Mouse (Mus musculus): ENCODE measurements around the gene Pias1. TPM values are rescaled to one million over a fixed set of nuclear protein-coding genes. Genes with fewer than 3 reads are reported as not detected.

Pias1 gene
- total RNA-seq, 1 experiment: 12.7 TPM

DNA sequence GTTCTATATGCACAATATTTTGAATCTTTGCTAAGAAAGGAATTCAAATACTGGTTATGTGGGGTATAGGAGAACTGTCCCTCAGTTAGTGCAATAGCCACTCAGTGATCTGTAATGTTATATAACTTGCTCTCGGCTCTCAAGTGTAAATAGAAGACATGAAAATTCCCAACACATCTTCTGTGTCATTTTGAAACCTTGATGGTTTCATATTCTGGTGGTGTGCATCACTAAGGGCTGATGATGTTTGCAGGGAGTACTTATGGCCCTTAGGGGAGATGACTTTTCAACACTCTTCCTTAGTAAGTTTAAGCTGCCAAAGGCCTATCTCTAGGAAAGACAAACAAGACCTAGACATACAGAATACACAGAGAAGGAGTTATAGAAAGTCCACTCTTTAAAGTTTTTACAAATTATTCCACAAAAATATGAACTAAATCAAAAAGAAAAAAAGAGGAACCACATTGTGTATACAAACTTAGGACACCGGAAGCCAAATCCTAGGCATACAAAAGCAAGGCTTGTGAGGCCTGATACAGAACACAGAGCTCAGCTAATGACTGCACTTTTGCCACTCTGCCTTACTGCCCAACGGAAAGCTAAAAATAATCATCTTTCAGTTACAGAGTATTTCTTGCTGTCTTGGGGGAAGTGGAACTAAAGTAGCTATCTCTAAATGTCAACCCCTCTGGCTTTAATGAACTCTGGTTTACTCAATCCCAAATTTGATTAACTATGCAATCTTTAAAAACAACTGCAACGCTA, 55.0 kb downstream of the Pias1 start:
- no peak overlapping the region for H3K9ac ChIP-seq (ENCODE audit: insufficient read depth, low read depth, low read length, poor library complexity, severe bottlenecking)
- H3K27ac ChIP-seq (ENCODE audit: insufficient read depth, low read depth, low read length, poor library complexity, severe bottlenecking): no peak overlapping the region
- no peaks in the 10 kb centered on the region for H3K36me3 ChIP-seq (ENCODE audit: control insufficient read depth, insufficient read depth, low read length, poor library complexity, severe bottlenecking)
- no peak for DNase-seq (ENCODE audit: low read depth, low spot score)
- H3K4me3 ChIP-seq (ENCODE audit: insufficient read depth in 1 of 2, low read depth in 1 of 2, low read length in 2 of 2, poor library complexity in 1 of 2, severe bottlenecking in 1 of 2): no peak overlapping the region
- H3K9me3 ChIP-seq (ENCODE audit: control insufficient read depth, insufficient read depth, low read depth, low read length): no peaks in the 10 kb centered on the region
- no peaks in the 10 kb centered on the region for H3K4me1 ChIP-seq (ENCODE audit: control insufficient read depth in 2 of 2, insufficient read depth in 2 of 2, low read length in 2 of 2, poor library complexity in 1 of 2)
- TF ChIP-seq CHD2 (IDR thresholded peaks at IDR 0.05; ENCODE audit: low read depth, low read length): no peak
- no peak for TF ChIP-seq ZC3H11A (IDR thresholded peaks at IDR 0.05; ENCODE audit: borderline replicate concordance, low read depth, low read length)
- TF ChIP-seq ZNF384 (IDR thresholded peaks at IDR 0.05; ENCODE audit: low read depth, low read length): no peak
- no peak for TF ChIP-seq HCFC1 (IDR thresholded peaks at IDR 0.05; ENCODE audit: borderline replicate concordance, insufficient read depth, low read length)
- no peak for TF ChIP-seq MAFK (IDR thresholded peaks at IDR 0.05; ENCODE audit: insufficient read depth, low read depth, low read length)
- in situ Hi-C loops (cut with MboI; ENCODE audit: low sequenced_read_pairs in 2 of 2, unreplicated experiment in 2 of 2): no loop called here

GRCm38 (mm10) chr9:62924886-62925610, 62.7 kb downstream of the Pias1 start:
- no peak for TF ChIP-seq MAFK (IDR thresholded peaks at IDR 0.05; ENCODE audit: insufficient read depth, low read depth, low read length)
- no peak for TF ChIP-seq CHD2 (IDR thresholded peaks at IDR 0.05; ENCODE audit: low read depth, low read length)
- TF ChIP-seq ZNF384 (IDR thresholded peaks at IDR 0.05; ENCODE audit: low read depth, low read length): no peak
- TF ChIP-seq HCFC1 (IDR thresholded peaks at IDR 0.05; ENCODE audit: borderline replicate concordance, insufficient read depth, low read length): no peak
- no peak for TF ChIP-seq ZC3H11A (IDR thresholded peaks at IDR 0.05; ENCODE audit: borderline replicate concordance, low read depth, low read length)
- no peak overlapping the region for H3K4me3 ChIP-seq (ENCODE audit: insufficient read depth in 1 of 2, low read depth in 1 of 2, low read length in 2 of 2, poor library complexity in 1 of 2, severe bottlenecking in 1 of 2)
- in situ Hi-C loops (cut with MboI; ENCODE audit: low sequenced_read_pairs in 2 of 2, unreplicated experiment in 2 of 2): no loop called here
- no peak overlapping the region for H3K9ac ChIP-seq (ENCODE audit: insufficient read depth, low read depth, low read length, poor library complexity, severe bottlenecking)
- no peak for DNase-seq (ENCODE audit: low read depth, low spot score)
- H3K9me3 ChIP-seq (ENCODE audit: control insufficient read depth, insufficient read depth, low read depth, low read length): no peaks in the 10 kb centered on the region
- H3K4me1 ChIP-seq (ENCODE audit: control insufficient read depth in 2 of 2, insufficient read depth in 2 of 2, low read length in 2 of 2, poor library complexity in 1 of 2): peaks cover 2 to 4% of the 10 kb centered on the region in 2 experiments; a peak in 1 of 4 replicates
- no peaks in the 10 kb centered on the region; the same call in 1 of the 2 replicates for H3K36me3 ChIP-seq (ENCODE audit: control insufficient read depth, insufficient read depth, low read length, poor library complexity, severe bottlenecking)
- H3K27ac ChIP-seq (ENCODE audit: insufficient read depth, low read depth, low read length, poor library complexity, severe bottlenecking): no peak overlapping the region

DNA sequence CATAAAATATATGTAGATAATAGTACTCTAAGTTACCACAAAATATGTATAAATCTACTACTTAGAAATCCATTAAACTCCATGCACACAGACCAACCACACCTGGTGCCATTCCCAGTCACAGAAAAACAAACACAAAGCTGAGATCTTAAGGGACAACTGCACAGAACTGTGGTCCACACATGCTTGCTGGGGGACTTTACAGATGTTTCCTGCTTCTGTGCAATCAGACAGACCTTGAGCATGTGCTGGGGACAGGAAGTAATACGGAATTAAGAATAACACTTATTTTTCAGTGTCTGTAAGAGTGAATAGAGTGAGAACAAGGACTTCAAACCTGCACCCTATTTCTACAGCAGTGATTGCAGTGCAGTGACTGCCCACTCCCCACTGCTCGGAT, 66.8 kb downstream of the Pias1 start:
- H3K27ac ChIP-seq (ENCODE audit: insufficient read depth, low read depth, low read length, poor library complexity, severe bottlenecking): no peak overlapping the region
- TF ChIP-seq CHD2 (IDR thresholded peaks at IDR 0.05; ENCODE audit: low read depth, low read length): no peak
- TF ChIP-seq MAFK (IDR thresholded peaks at IDR 0.05; ENCODE audit: insufficient read depth, low read depth, low read length): no peak
- TF ChIP-seq ZNF384 (IDR thresholded peaks at IDR 0.05; ENCODE audit: low read depth, low read length): no peak
- TF ChIP-seq HCFC1 (IDR thresholded peaks at IDR 0.05; ENCODE audit: borderline replicate concordance, insufficient read depth, low read length): no peak
- TF ChIP-seq ZC3H11A (IDR thresholded peaks at IDR 0.05; ENCODE audit: borderline replicate concordance, low read depth, low read length): no peak
- no peak overlapping the region for H3K9ac ChIP-seq (ENCODE audit: insufficient read depth, low read depth, low read length, poor library complexity, severe bottlenecking)
- peaks cover 2 to 4% of the 10 kb centered on the region in 2 experiments; a peak in 1 of 4 replicates for H3K4me1 ChIP-seq (ENCODE audit: control insufficient read depth in 2 of 2, insufficient read depth in 2 of 2, low read length in 2 of 2, poor library complexity in 1 of 2)
- DNase-seq (ENCODE audit: low read depth, low spot score): no peak
- no peaks in the 10 kb centered on the region for H3K9me3 ChIP-seq (ENCODE audit: control insufficient read depth, insufficient read depth, low read depth, low read length)
- in situ Hi-C loops (cut with MboI; ENCODE audit: low sequenced_read_pairs in 2 of 2, unreplicated experiment in 2 of 2): no loop called here
- H3K36me3 ChIP-seq (ENCODE audit: control insufficient read depth, insufficient read depth, low read length, poor library complexity, severe bottlenecking): no peaks in the 10 kb centered on the region
- H3K4me3 ChIP-seq (ENCODE audit: insufficient read depth in 1 of 2, low read depth in 1 of 2, low read length in 2 of 2, poor library complexity in 1 of 2, severe bottlenecking in 1 of 2): no peak overlapping the region

GRCm38 (mm10) chr9:62917059-62917458, 70.7 kb downstream of the Pias1 start:
- TF ChIP-seq MAFK (IDR thresholded peaks at IDR 0.05; ENCODE audit: insufficient read depth, low read depth, low read length) (no peak), ZC3H11A (IDR thresholded peaks at IDR 0.05; ENCODE audit: borderline replicate concordance, low read depth, low read length) (no peak), HCFC1 (IDR thresholded peaks at IDR 0.05; ENCODE audit: borderline replicate concordance, insufficient read depth, low read length) (no peak), ZNF384 (IDR thresholded peaks at IDR 0.05; ENCODE audit: low read depth, low read length) (no peak), CHD2 (IDR thresholded peaks at IDR 0.05; ENCODE audit: low read depth, low read length) (no peak)
- Histone ChIP-seq H3K36me3 (ENCODE audit: control insufficient read depth, insufficient read depth, low read length, poor library complexity, severe bottlenecking) (no peaks in the 10 kb centered on the region), H3K27ac (ENCODE audit: insufficient read depth, low read depth, low read length, poor library complexity, severe bottlenecking) (no peak overlapping the region), H3K9ac (ENCODE audit: insufficient read depth, low read depth, low read length, poor library complexity, severe bottlenecking) (no peak overlapping the region), H3K4me3 (ENCODE audit: insufficient read depth in 1 of 2, low read depth in 1 of 2, low read length in 2 of 2, poor library complexity in 1 of 2, severe bottlenecking in 1 of 2) (no peak overlapping the region), H3K4me1 (ENCODE audit: control insufficient read depth in 2 of 2, insufficient read depth in 2 of 2, low read length in 2 of 2, poor library complexity in 1 of 2) (no peaks in the 10 kb centered on the region), H3K9me3 (ENCODE audit: control insufficient read depth, insufficient read depth, low read depth, low read length) (no peaks in the 10 kb centered on the region)
- DNase-seq (ENCODE audit: low read depth, low spot score): no peak
- in situ Hi-C loops (cut with MboI; ENCODE audit: low sequenced_read_pairs in 2 of 2, unreplicated experiment in 2 of 2): no loop called here
